Mouse (Mus musculus): ENCODE data around the gene Dgkg.

DNA sequence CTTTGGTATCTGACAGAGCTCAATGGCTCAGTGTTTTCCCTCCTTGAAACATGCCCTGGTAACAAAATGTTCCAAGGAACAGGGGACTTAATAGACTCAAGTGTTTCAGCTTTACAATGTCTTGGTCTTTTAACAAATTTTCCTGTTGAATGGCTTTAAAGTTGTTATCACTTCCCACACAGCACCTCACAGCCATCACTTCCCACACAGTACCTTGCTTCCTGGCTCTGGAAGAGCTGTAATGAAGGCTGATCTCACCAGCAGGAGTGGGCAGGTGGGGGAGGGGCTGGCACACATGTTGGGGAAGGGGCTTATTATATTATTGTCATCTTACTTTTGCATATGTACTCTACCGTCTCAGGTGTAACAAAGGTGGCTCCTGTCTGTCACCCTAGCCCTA is 173.1 kb downstream of the Dgkg start:
- no peak for TF ChIP-seq CTCF (IDR thresholded peaks at IDR 0.05; ENCODE audit: insufficient read depth, low read depth, low read length)
- no peak for TF ChIP-seq POLR2A (IDR thresholded peaks at IDR 0.05; ENCODE audit: insufficient read depth, low read depth, low read length)

All from olfactory bulb, adult 2 months (tissue).